8 mouse cellular contexts compared by ENCODE assay signal in the genomic region with DNA sequence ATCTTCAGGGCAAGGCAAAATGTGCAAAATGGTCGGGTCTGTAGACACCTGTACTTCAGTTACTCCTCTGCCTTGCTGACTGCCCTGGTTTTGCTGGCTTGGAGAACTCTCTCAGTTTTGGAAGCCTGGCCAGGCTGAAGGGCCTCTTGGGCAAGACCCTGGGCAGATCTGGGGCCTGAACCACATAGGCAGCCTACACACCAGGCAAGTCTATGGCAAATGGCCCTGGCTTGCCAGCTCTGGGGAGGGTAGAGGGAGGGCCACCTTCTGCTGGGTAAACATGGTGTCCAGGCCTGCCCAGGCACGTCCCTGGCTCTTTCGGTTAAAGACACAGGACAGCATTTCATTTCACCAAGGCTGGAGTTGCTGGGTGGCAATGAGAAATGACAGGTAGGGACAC. TPM values are rescaled to one million over a fixed set of nuclear protein-coding genes. Genes with fewer than 3 reads are reported as not detected.
DNase-seq lines count a peak whose midpoint lies in the region; ATAC-seq and TF ChIP-seq lines count a peak whose summit lies in the region.

No protein-coding gene starts in this region.

- H3K9me3 ChIP-seq in liver, embryonic 13.5 days (replicated peaks), result no peaks in the 10 kb centered on the region
- no peaks in the 10 kb centered on the region for H3K9me3 ChIP-seq in liver, embryonic 12.5 days (replicated peaks)
- no peaks in the 10 kb centered on the region for H3K9me3 ChIP-seq in hindbrain, embryonic 15.5 days
- no peaks in the 10 kb centered on the region for H3K9me3 ChIP-seq in stomach, postnatal 0 days (ENCODE audit: control insufficient read depth, low read length)
- H3K9me3 ChIP-seq in kidney, embryonic 14.5 days (ENCODE audit: control insufficient read depth, low read length), result no peaks in the 10 kb centered on the region

- peak; percentile 67 for DNase-seq in adrenal gland, postnatal 14 days
- DNase-seq in adrenal gland, postnatal 4 days (ENCODE audit: low spot score in 2 of 2), result no peak
- DNase-seq in liver, embryonic 13.5 days, result no peak
- DNase-seq in stomach, postnatal 0 days (ENCODE audit: low spot score), result peak; percentile 61
- DNase-seq in thymus, adult 2 months, result no peak

- H3K4me2 ChIP-seq in liver, embryonic 13.5 days, result no peak overlapping the region
- no peak overlapping the region for H3K4me2 ChIP-seq in liver, embryonic 12.5 days
- H3K4me2 ChIP-seq in hindbrain, embryonic 15.5 days, result no peak overlapping the region
- H3K4me2 ChIP-seq in stomach, postnatal 0 days (replicated peaks; ENCODE audit: low read depth), result no peak overlapping the region
- H3K4me2 ChIP-seq in kidney, embryonic 14.5 days (replicated peaks; ENCODE audit: low read depth, low read length), result no peak overlapping the region

- H3K9ac ChIP-seq in liver, embryonic 13.5 days, result no peak overlapping the region
- H3K9ac ChIP-seq in liver, embryonic 12.5 days, result no peak overlapping the region
- H3K9ac ChIP-seq in hindbrain, embryonic 15.5 days, result no peak overlapping the region
- 0 out of 2 replicates have a peak overlapping the region, but pooled peaks have one; percentile 8 for H3K9ac ChIP-seq in stomach, postnatal 0 days (ENCODE audit: low read length)
- no peak overlapping the region for H3K9ac ChIP-seq in kidney, embryonic 14.5 days (ENCODE audit: low read depth, low read length)

- ATAC-seq in liver, embryonic 13.5 days (ENCODE audit: low read depth), result no peak
- no peak for ATAC-seq in liver, embryonic 12.5 days
- no peak for ATAC-seq in hindbrain, embryonic 15.5 days (ENCODE audit: low FRiP score, low read depth)
- ATAC-seq in stomach, postnatal 0 days (ENCODE audit: low FRiP score, low TSS enrichment), result no peak
- ATAC-seq in kidney, embryonic 14.5 days (ENCODE audit: low FRiP score, low TSS enrichment), result no peak

- TF ChIP-seq POLR2A in thymus, adult 2 months (IDR thresholded peaks at IDR 0.05; ENCODE audit: control insufficient read depth, extremely low read depth, insufficient read depth, low read length, poor library complexity), result no peak

- no peaks in the 10 kb centered on the region for H3K36me3 ChIP-seq in liver, embryonic 13.5 days
- H3K36me3 ChIP-seq in liver, embryonic 12.5 days, result peaks cover 4% of the 10 kb centered on the region; the same call in 1 of the 2 replicates
- no peaks in the 10 kb centered on the region for H3K36me3 ChIP-seq in hindbrain, embryonic 15.5 days
- peaks cover 2% of the 10 kb centered on the region; the same call in 1 of the 2 replicates for H3K36me3 ChIP-seq in stomach, postnatal 0 days (ENCODE audit: control insufficient read depth, insufficient read depth, low read length)
- no peaks in the 10 kb centered on the region for H3K36me3 ChIP-seq in thymus, adult 2 months (ENCODE audit: control insufficient read depth, insufficient read depth, low read length)
- peaks cover 5% of the 10 kb centered on the region; the same call in 1 of the 2 replicates for H3K36me3 ChIP-seq in kidney, embryonic 14.5 days (ENCODE audit: control insufficient read depth, insufficient read depth, low read length)

- 0 out of 2 replicates have a peak overlapping the region, but pooled peaks have one; percentile 18 for H3K27ac ChIP-seq in liver, embryonic 13.5 days
- H3K27ac ChIP-seq in liver, embryonic 12.5 days, result no peak overlapping the region
- peak overlapping the region; percentile 26 for H3K27ac ChIP-seq in hindbrain, embryonic 15.5 days (replicated peaks)
- H3K27ac ChIP-seq in stomach, postnatal 0 days (replicated peaks), result peak overlapping the region; percentile 81
- no peak overlapping the region; the same call in 1 of the 2 replicates for H3K27ac ChIP-seq in thymus, adult 2 months (ENCODE audit: control insufficient read depth, insufficient read depth, low read length)
- no peak overlapping the region for H3K27ac ChIP-seq in kidney, embryonic 14.5 days (ENCODE audit: low read depth, low read length)

- no peak for TF ChIP-seq EP300 in stomach, postnatal 0 days (optimal IDR thresholded peaks at IDR 0.05)

- TF ChIP-seq CTCF in stomach, postnatal 0 days (IDR thresholded peaks at IDR 0.05; ENCODE audit: low read depth), result no peak
- no peak for TF ChIP-seq CTCF in thymus, adult 2 months (IDR thresholded peaks at IDR 0.05; ENCODE audit: borderline replicate concordance, control insufficient read depth, extremely low read depth, insufficient read depth, low read length, poor library complexity)

- H3K27me3 ChIP-seq in liver, embryonic 13.5 days, result no peaks in the 10 kb centered on the region
- H3K27me3 ChIP-seq in liver, embryonic 12.5 days (replicated peaks), result no peaks in the 10 kb centered on the region
- no peaks in the 10 kb centered on the region for H3K27me3 ChIP-seq in hindbrain, embryonic 15.5 days
- H3K27me3 ChIP-seq in stomach, postnatal 0 days (ENCODE audit: control insufficient read depth, insufficient read depth, low read length), result no peaks in the 10 kb centered on the region
- H3K27me3 ChIP-seq in thymus, adult 2 months (ENCODE audit: control insufficient read depth, insufficient read depth, low read length), result no peaks in the 10 kb centered on the region
- no peaks in the 10 kb centered on the region for H3K27me3 ChIP-seq in kidney, embryonic 14.5 days (ENCODE audit: control insufficient read depth, insufficient read depth, low read length)

- no peak overlapping the region for H3K4me3 ChIP-seq in liver, embryonic 13.5 days (replicated peaks)
- no peak overlapping the region for H3K4me3 ChIP-seq in liver, embryonic 12.5 days
- H3K4me3 ChIP-seq in hindbrain, embryonic 15.5 days, result no peak overlapping the region
- no peak overlapping the region for H3K4me3 ChIP-seq in stomach, postnatal 0 days (ENCODE audit: low read depth, low read length)
- H3K4me3 ChIP-seq in thymus, adult 2 months (ENCODE audit: control insufficient read depth, insufficient read depth, low read length), result no peak overlapping the region
- no peak overlapping the region for H3K4me3 ChIP-seq in kidney, embryonic 14.5 days (ENCODE audit: low read length)

- peaks cover 99% of the 10 kb centered on the region for H3K4me1 ChIP-seq in liver, embryonic 13.5 days (replicated peaks)
- H3K4me1 ChIP-seq in liver, embryonic 12.5 days, result peaks cover 98% of the 10 kb centered on the region
- H3K4me1 ChIP-seq in hindbrain, embryonic 15.5 days (replicated peaks), result peaks cover 98% of the 10 kb centered on the region
- peaks cover 35% of the 10 kb centered on the region for H3K4me1 ChIP-seq in stomach, postnatal 0 days (replicated peaks; ENCODE audit: control insufficient read depth, insufficient read depth)
- peaks cover 87% of the 10 kb centered on the region for H3K4me1 ChIP-seq in thymus, adult 2 months (replicated peaks; ENCODE audit: control insufficient read depth, insufficient read depth, low read length)
- peaks cover 85% of the 10 kb centered on the region for H3K4me1 ChIP-seq in kidney, embryonic 14.5 days (ENCODE audit: control insufficient read depth, insufficient read depth, low read length)

- WGBS in liver, embryonic 13.5 days (ENCODE audit: insufficient replicate concordance), result 62% methylated on average over 3 of the region's 3 CpGs
- WGBS in liver, embryonic 12.5 days (ENCODE audit: insufficient replicate concordance), result 71% methylated on average over 3 of the region's 3 CpGs
- 69% methylated on average over 3 of the region's 3 CpGs for WGBS in hindbrain, embryonic 15.5 days
- 61% methylated on average over 3 of the region's 3 CpGs for whole genome bisulfite sequencing in stomach, postnatal 0 days
- 68% methylated on average over 3 of the region's 3 CpGs for WGBS in thymus, adult 2 months
- 81% methylated on average over 3 of the region's 3 CpGs for WGBS in kidney, embryonic 14.5 days

RNA-seq across cellular contexts. Expression of gene Zmiz1, which starts 17.5 kb away (rescaled TPM):
- total RNA-seq in adrenal gland, postnatal 14 days (2021), result 96.4 and 96.9 TPM in 2 replicates
- 100 to 1,000 TPM; 105 to 122 TPM for total RNA-seq in adrenal gland, postnatal 4 days (2021)
- 4.5 TPM in 2 replicates for polyA plus RNA-seq in liver, embryonic 13.5 days (2015; fragmentation: Nextera tagmentation; extraction: Ambion mirVana)
- 9.1 and 10.2 TPM in 2 replicates for polyA plus RNA-seq in liver, embryonic 12.5 days (2016; fragmentation: Nextera tagmentation; extraction: Ambion mirVana)
- polyA plus RNA-seq in hindbrain, embryonic 15.5 days (2015; fragmentation: Nextera tagmentation; extraction: Ambion mirVana), result 70.9 and 72.6 TPM in 2 replicates
- 13.0 and 13.8 TPM in 2 replicates for polyA plus RNA-seq in stomach, postnatal 0 days (2015; fragmentation: Nextera tagmentation; extraction: Ambion mirVana)
- 58.9 and 93.6 TPM in 2 replicates for polyA plus RNA-seq in thymus, adult 2 months (2012; rRNA removed)
- 43.3 and 57.3 TPM in 2 replicates for polyA plus RNA-seq in kidney, embryonic 14.5 days (2014; fragmentation: Nextera tagmentation; extraction: Ambion mirVana)

Comparison
In these comparisons a context has a peak if more than half of its experiments do, and no peak if none do; other contexts are left out.
1. DNase-seq: peak in adrenal gland, postnatal 14 days (single experiment) and stomach, postnatal 0 days (single experiment); none in adrenal gland, postnatal 4 days (0 of 2), liver, embryonic 13.5 days (single experiment) and thymus, adult 2 months (single experiment).
2. H3K27ac ChIP-seq: peak in liver, embryonic 13.5 days (single experiment), hindbrain, embryonic 15.5 days (single experiment) and stomach, postnatal 0 days (single experiment); none in liver, embryonic 12.5 days (single experiment), thymus, adult 2 months (single experiment) and kidney, embryonic 14.5 days (single experiment).